Mouse (Mus musculus) bone marrow macrophage, adult 2 months (primary cell): ENCODE measurements around the gene Dysf.

Source experiments
- CTCF ChIP-seq: IDR thresholded peaks from 2 replicates; pipeline ENCODE4 v1.5.1; 2012; ENCODE audit warnings: low read depth, mild to moderate bottlenecking, low read length, moderate library complexity
- POLR2A ChIP-seq: IDR thresholded peaks from 2 replicates; pipeline ENCODE4 v1.6.1; 2012; ENCODE audit warnings: mild to moderate bottlenecking, low read depth, low read length, borderline replicate concordance

DNA sequence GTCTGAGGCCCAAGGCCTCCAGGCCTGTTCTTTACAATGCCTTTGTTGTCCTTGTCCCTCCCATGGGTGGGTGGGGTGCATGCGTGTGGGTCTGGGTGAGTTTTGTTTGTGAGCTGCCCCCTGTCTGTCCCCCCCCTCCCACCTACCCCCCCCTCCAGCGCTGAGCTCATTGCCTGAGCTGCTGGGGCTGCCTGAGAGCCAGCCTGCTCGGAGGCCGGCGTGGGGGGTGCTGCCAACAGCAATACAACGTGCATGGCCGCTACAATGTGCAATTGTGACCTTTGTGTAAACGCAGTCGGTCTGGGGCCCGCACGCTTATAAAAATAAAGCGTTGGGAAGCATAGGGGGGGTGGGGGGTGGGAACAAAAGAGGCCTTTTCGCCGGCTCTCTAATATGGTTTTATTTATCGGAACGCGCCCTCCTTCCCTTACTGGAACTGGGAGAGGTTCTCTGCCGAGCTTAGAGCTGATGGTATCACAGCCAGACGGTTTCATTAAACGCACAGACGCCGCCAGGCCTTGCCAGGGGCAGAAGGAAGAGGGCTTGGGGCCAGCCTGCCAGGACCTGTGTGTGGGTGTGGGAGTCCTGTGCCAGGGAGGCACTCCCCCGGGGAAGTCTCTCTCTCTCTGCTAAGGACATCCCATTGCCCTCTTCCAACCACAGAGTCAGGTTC is 126.5 kb downstream of the Dysf start:
- TF ChIP-seq POLR2A: no peak
- TF ChIP-seq CTCF: no peak
